Mouse (Mus musculus): ENCODE data around the gene 4930550C14Rik. TPM values are rescaled to one million over a fixed set of nuclear protein-coding genes. Genes with fewer than 3 reads are reported as not detected.
A peak's percentile ranks its signal among the peaks of the same experiment; 100 is the strongest.

Gene 4930550C14Rik
- polyA plus RNA-seq, 1 experiment from 2014 or later = 1.5 TPM

GRCm38 (mm10) chr9:53399537-53399936 is 2.6 kb upstream of the 4930550C14Rik start:
- no peak for ATAC-seq (ENCODE audit: low FRiP score, low TSS enrichment)
- 94% methylated on average over 8 of the region's 8 CpGs for WGBS

GRCm38 (mm10) chr9:53400696-53401095 is 1.4 kb upstream of the 4930550C14Rik start:
- Histone ChIP-seq H3K9me3 (ENCODE audit: control insufficient read depth, low read length) (no peaks in the 10 kb centered on the region), H3K4me3 (ENCODE audit: low read length) (no peak overlapping the region), H3K9ac (ENCODE audit: low read depth, low read length) (no peak overlapping the region), H3K27ac (ENCODE audit: low read depth, low read length) (no peak overlapping the region), H3K4me2 (replicated peaks; ENCODE audit: low read depth, low read length) (no peak overlapping the region), H3K36me3 (ENCODE audit: control insufficient read depth, insufficient read depth, low read length) (no peaks in the 10 kb centered on the region; the same call in 1 of the 2 replicates), H3K27me3 (ENCODE audit: control insufficient read depth, insufficient read depth, low read length) (no peaks in the 10 kb centered on the region), H3K4me1 (ENCODE audit: control insufficient read depth, insufficient read depth, low read length) (peaks cover 13% of the 10 kb centered on the region)
- ATAC-seq (ENCODE audit: low FRiP score, low TSS enrichment) = no peak
- WGBS = 60% methylated on average over 4 of the region's 4 CpGs

More at GRCm38 (mm10) chr9:53399537-53399936, 2.6 kb upstream of the 4930550C14Rik start:
- no peak overlapping the region for H3K4me2 ChIP-seq (replicated peaks; ENCODE audit: low read depth, low read length)
- H3K4me1 ChIP-seq (ENCODE audit: control insufficient read depth, insufficient read depth, low read length) = peaks cover 13% of the 10 kb centered on the region
- no peaks in the 10 kb centered on the region for H3K9me3 ChIP-seq (ENCODE audit: control insufficient read depth, low read length)
- H3K4me3 ChIP-seq (ENCODE audit: low read length) = no peak overlapping the region
- H3K9ac ChIP-seq (ENCODE audit: low read depth, low read length) = no peak overlapping the region
- no peaks in the 10 kb centered on the region; the same call in 1 of the 2 replicates for H3K36me3 ChIP-seq (ENCODE audit: control insufficient read depth, insufficient read depth, low read length)
- no peak overlapping the region for H3K27ac ChIP-seq (ENCODE audit: low read depth, low read length)
- no peaks in the 10 kb centered on the region for H3K27me3 ChIP-seq (ENCODE audit: control insufficient read depth, insufficient read depth, low read length)

- H3K9me3 ChIP-seq (ENCODE audit: control insufficient read depth, low read length) = no peaks in the 10 kb centered on the region
- peaks cover 13% of the 10 kb centered on the region for H3K4me1 ChIP-seq (ENCODE audit: control insufficient read depth, insufficient read depth, low read length)
- H3K36me3 ChIP-seq (ENCODE audit: control insufficient read depth, insufficient read depth, low read length) = no peaks in the 10 kb centered on the region; the same call in 1 of the 2 replicates
- ATAC-seq (ENCODE audit: low FRiP score, low TSS enrichment) = no peak
- H3K27me3 ChIP-seq (ENCODE audit: control insufficient read depth, insufficient read depth, low read length) = no peaks in the 10 kb centered on the region
- H3K4me2 ChIP-seq (replicated peaks; ENCODE audit: low read depth, low read length) = no peak overlapping the region
- H3K9ac ChIP-seq (ENCODE audit: low read depth, low read length) = no peak overlapping the region
- no peak overlapping the region for H3K4me3 ChIP-seq (ENCODE audit: low read length)
- H3K27ac ChIP-seq (ENCODE audit: low read depth, low read length) = no peak overlapping the region
- WGBS = 73% methylated on average over 8 of the region's 8 CpGs
Measured at GRCm38 (mm10) chr9:53401146-53401545, 979 bp upstream of the 4930550C14Rik start.

- H3K9me3 ChIP-seq (ENCODE audit: control insufficient read depth, low read length) = no peaks in the 10 kb centered on the region
- no peak overlapping the region for H3K9ac ChIP-seq (ENCODE audit: low read depth, low read length)
- H3K27ac ChIP-seq (ENCODE audit: low read depth, low read length) = peak overlapping the region; percentile 77
- no peaks in the 10 kb centered on the region for H3K27me3 ChIP-seq (ENCODE audit: control insufficient read depth, insufficient read depth, low read length)
- H3K4me2 ChIP-seq (replicated peaks; ENCODE audit: low read depth, low read length) = peak overlapping the region; percentile 40
- H3K36me3 ChIP-seq (ENCODE audit: control insufficient read depth, insufficient read depth, low read length) = no peaks in the 10 kb centered on the region
- ATAC-seq (ENCODE audit: low FRiP score, low TSS enrichment) = no peak
- peaks cover 13% of the 10 kb centered on the region for H3K4me1 ChIP-seq (ENCODE audit: control insufficient read depth, insufficient read depth, low read length)
- no peak overlapping the region for H3K4me3 ChIP-seq (ENCODE audit: low read length)
- WGBS = 43% methylated on average over 8 of the region's 8 CpGs
Measured at GRCm38 (mm10) chr9:53402991-53403390, 866 bp downstream of the 4930550C14Rik start.

GRCm38 (mm10) chr9:53404050-53404752 is 2.1 kb downstream of the 4930550C14Rik start:
- no peaks in the 10 kb centered on the region for H3K9me3 ChIP-seq (ENCODE audit: control insufficient read depth, low read length)
- 81% methylated on average over 6 of the region's 6 CpGs for WGBS
- no peak overlapping the region for H3K27ac ChIP-seq (ENCODE audit: low read depth, low read length)
- H3K4me1 ChIP-seq (ENCODE audit: control insufficient read depth, insufficient read depth, low read length) = peaks cover 13% of the 10 kb centered on the region
- no peaks in the 10 kb centered on the region for H3K27me3 ChIP-seq (ENCODE audit: control insufficient read depth, insufficient read depth, low read length)
- H3K4me2 ChIP-seq (replicated peaks; ENCODE audit: low read depth, low read length) = no peak overlapping the region
- no peak for ATAC-seq (ENCODE audit: low FRiP score, low TSS enrichment)
- H3K4me3 ChIP-seq (ENCODE audit: low read length) = no peak overlapping the region
- H3K36me3 ChIP-seq (ENCODE audit: control insufficient read depth, insufficient read depth, low read length) = no peaks in the 10 kb centered on the region
- no peak overlapping the region for H3K9ac ChIP-seq (ENCODE audit: low read depth, low read length)

GRCm38 (mm10) chr9:53404753-53405722 is 2.9 kb downstream of the 4930550C14Rik start:
- peak overlapping the region; percentile 21; the same call in 1 of the 2 replicates for H3K27ac ChIP-seq (ENCODE audit: low read depth, low read length)
- H3K4me1 ChIP-seq (ENCODE audit: control insufficient read depth, insufficient read depth, low read length) = peaks cover 13% of the 10 kb centered on the region
- peak overlapping the region; percentile 41 for H3K4me2 ChIP-seq (replicated peaks; ENCODE audit: low read depth, low read length)
- no peaks in the 10 kb centered on the region for H3K9me3 ChIP-seq (ENCODE audit: control insufficient read depth, low read length)
- peak; percentile 82 for ATAC-seq (ENCODE audit: low FRiP score, low TSS enrichment)
- no peaks in the 10 kb centered on the region for H3K36me3 ChIP-seq (ENCODE audit: control insufficient read depth, insufficient read depth, low read length)
- 24% methylated on average over 21 of the region's 21 CpGs for WGBS
- no peaks in the 10 kb centered on the region for H3K27me3 ChIP-seq (ENCODE audit: control insufficient read depth, insufficient read depth, low read length)
- H3K4me3 ChIP-seq (ENCODE audit: low read length) = peak overlapping the region; percentile 35
- H3K9ac ChIP-seq (ENCODE audit: low read depth, low read length) = peak overlapping the region; percentile 32; the same call in 1 of the 2 replicates

GRCm38 (mm10) chr9:53408548-53408947 is 6.4 kb downstream of the 4930550C14Rik start:
- no peak overlapping the region for H3K4me2 ChIP-seq (replicated peaks; ENCODE audit: low read depth, low read length)
- H3K27me3 ChIP-seq (ENCODE audit: control insufficient read depth, insufficient read depth, low read length) = no peaks in the 10 kb centered on the region
- no peak overlapping the region for H3K27ac ChIP-seq (ENCODE audit: low read depth, low read length)
- H3K9me3 ChIP-seq (ENCODE audit: control insufficient read depth, low read length) = no peaks in the 10 kb centered on the region
- no peak for ATAC-seq (ENCODE audit: low FRiP score, low TSS enrichment)
- no peaks in the 10 kb centered on the region for H3K36me3 ChIP-seq (ENCODE audit: control insufficient read depth, insufficient read depth, low read length)
- no peak overlapping the region for H3K9ac ChIP-seq (ENCODE audit: low read depth, low read length)
- no peaks in the 10 kb centered on the region for H3K4me1 ChIP-seq (ENCODE audit: control insufficient read depth, insufficient read depth, low read length)
- WGBS = 76% methylated on average over 4 of the region's 4 CpGs
- no peak overlapping the region for H3K4me3 ChIP-seq (ENCODE audit: low read length)

GRCm38 (mm10) chr9:53408953-53409361 is 6.8 kb downstream of the 4930550C14Rik start:
- WGBS = 88% methylated on average over 2 of the region's 2 CpGs
- H3K9me3 ChIP-seq (ENCODE audit: control insufficient read depth, low read length) = no peaks in the 10 kb centered on the region
- no peak for ATAC-seq (ENCODE audit: low FRiP score, low TSS enrichment)

More at GRCm38 (mm10) chr9:53408953-53409361, 6.8 kb downstream of the 4930550C14Rik start:
- Histone ChIP-seq H3K4me3 (ENCODE audit: low read length) (no peak overlapping the region), H3K36me3 (ENCODE audit: control insufficient read depth, insufficient read depth, low read length) (no peaks in the 10 kb centered on the region), H3K4me1 (ENCODE audit: control insufficient read depth, insufficient read depth, low read length) (no peaks in the 10 kb centered on the region), H3K9ac (ENCODE audit: low read depth, low read length) (no peak overlapping the region), H3K27ac (ENCODE audit: low read depth, low read length) (no peak overlapping the region), H3K27me3 (ENCODE audit: control insufficient read depth, insufficient read depth, low read length) (no peaks in the 10 kb centered on the region), H3K4me2 (replicated peaks; ENCODE audit: low read depth, low read length) (no peak overlapping the region)
